Mouse (Mus musculus) forebrain, postnatal 0 days (tissue): Measurements from ENCODE around the gene Stab2. TPM values are rescaled to one million over a fixed set of nuclear protein-coding genes. Genes with fewer than 3 reads are reported as not detected.

Experiments used
- ATAC-seq: fragments of 200-750 bp; cut with Nextera tagmentation; 2 replicates; pipeline ENCODE4 v1.8.0; 2017; ENCODE audit warnings: mild to moderate bottlenecking, moderate library complexity
- DNase-seq: peaks from one replicate; pipeline ENCODE4 v3.0.0-alpha.2; 2015
- H3K27ac ChIP-seq: fragments of 300-500 bp; sonication (generic); 2 replicates; pipeline ENCODE4 v1.5.1; 2014; ENCODE audit warnings: low read depth, mild to moderate bottlenecking, antibody characterized with exemption, low read length, moderate library complexity, mixed read lengths
- H3K27me3 ChIP-seq: fragments of 300-500 bp; sonication (generic); 2 replicates; pipeline ENCODE4 v1.6.1; 2014; ENCODE audit warnings: mild to moderate bottlenecking, low read length, mixed read lengths; ENCODE audit not compliant: insufficient read depth
- H3K36me3 ChIP-seq: fragments of 300-500 bp; sonication (generic); 2 replicates; pipeline ENCODE4 v1.6.1; 2014; ENCODE audit warnings: mild to moderate bottlenecking, moderate library complexity; ENCODE audit not compliant: insufficient read depth
- H3K4me1 ChIP-seq: fragments of 300-500 bp; sonication (generic); 2 replicates; pipeline ENCODE4 v1.6.1; 2014; ENCODE audit warnings: antibody characterized with exemption; ENCODE audit not compliant: insufficient read depth
- H3K4me2 ChIP-seq: fragments of 300-500 bp; sonication (generic); 2 replicates; pipeline ENCODE4 v1.6.1; 2014; ENCODE audit warnings: low read depth, mild to moderate bottlenecking, moderate library complexity
- H3K4me3 ChIP-seq: fragments of 300-500 bp; sonication (generic); 2 replicates; pipeline ENCODE4 v1.5.1; 2014; ENCODE audit warnings: low read depth, low read length, mixed read lengths
- H3K9ac ChIP-seq: fragments of 300-500 bp; sonication (generic); 2 replicates; pipeline ENCODE4 v1.6.1; 2014; ENCODE audit warnings: mild to moderate bottlenecking
- H3K9me3 ChIP-seq: fragments of 300-500 bp; sonication (generic); 2 replicates; pipeline ENCODE4 v1.6.1; 2016; ENCODE audit warnings: low read length
- CTCF ChIP-seq: sonication (generic); IDR thresholded peaks from 2 replicates; pipeline ENCODE4 v1.5.1; 2016; ENCODE audit warnings: antibody characterized with exemption, control low read depth, low read depth
- WGBS: fragments of 180-500 bp; shearing (Covaris S2); extraction: QIAGEN DNeasy Blood & Tissue Kit; methylation state at CpG from one replicate; pipeline ENCODE4 v1.1.7; 2014; 5-methylcytosine and 5-hydroxymethylcytosine counted together
- polyA plus RNA-seq: library from polyadenylated mRNA; unstranded; fragments of >200 nt; fragmentation: Nextera tagmentation; extraction: Ambion mirVana; gene quantifications from 2 replicates; pipeline ENCODE4 v1.2.1, GENCODE M21; 2015
- total RNA-seq: library from RNA; depleted of rRNA; stranded (reverse); fragments of >200 nt; gene quantifications from 2 replicates; pipeline ENCODE4 v1.2.3, GENCODE M21; 2014

Stab2 gene
- total and polyA plus RNA-seq, 2 experiments from 2014 or later, result 0.08 to 0.19 TPM

DNA sequence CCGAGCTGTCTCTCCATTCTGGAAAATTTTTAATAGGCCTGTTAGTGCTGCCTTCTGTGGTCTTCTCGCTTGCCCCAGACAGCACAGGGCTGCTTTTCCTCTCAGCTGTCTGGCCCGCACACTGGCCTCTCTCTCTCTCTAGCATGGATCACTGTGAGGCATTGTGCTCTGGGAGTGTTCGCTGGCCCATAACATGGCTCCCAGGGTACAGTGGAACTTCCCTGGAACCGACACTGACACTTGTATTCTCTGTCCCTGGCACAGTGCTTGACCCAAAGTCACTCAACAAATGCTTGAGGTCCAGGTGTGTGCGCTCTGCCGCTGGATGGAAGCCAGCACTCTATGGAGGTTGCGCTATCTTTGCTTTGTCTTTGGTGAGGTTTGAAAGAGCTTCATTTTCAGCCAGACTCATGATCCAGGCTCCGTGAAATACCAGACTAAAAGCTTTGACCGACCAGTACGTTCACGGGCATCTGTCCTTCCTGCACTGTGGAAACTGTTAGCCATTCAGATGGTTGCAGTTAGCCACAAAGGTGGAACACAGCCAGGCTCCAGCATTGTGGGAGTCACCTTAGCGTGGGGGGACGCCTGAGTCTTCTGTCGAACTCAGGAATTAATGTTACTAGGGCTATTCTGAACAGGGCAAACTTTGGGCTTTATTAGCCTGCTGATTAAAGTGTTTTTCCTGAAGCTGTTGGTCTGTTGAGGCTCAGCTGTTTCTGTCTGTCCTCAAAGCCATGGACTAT is 199.6 kb downstream of the Stab2 start:
- Histone ChIP-seq H3K36me3 (0 out of 2 replicates have a peak, but pooled peaks cover 2% of the 10 kb centered on the region), H3K4me2 (no peak overlapping the region), H3K27me3 (no peaks in the 10 kb centered on the region), H3K4me3 (no peak overlapping the region), H3K9ac (no peak overlapping the region), H3K9me3 (no peaks in the 10 kb centered on the region), H3K27ac (no peak overlapping the region), H3K4me1 (no peaks in the 10 kb centered on the region)
- DNase-seq, result no peak
- 59% methylated on average over 15 of the region's 15 CpGs for WGBS
- no peak for TF ChIP-seq CTCF
- ATAC-seq, result peak; percentile 81

DNA sequence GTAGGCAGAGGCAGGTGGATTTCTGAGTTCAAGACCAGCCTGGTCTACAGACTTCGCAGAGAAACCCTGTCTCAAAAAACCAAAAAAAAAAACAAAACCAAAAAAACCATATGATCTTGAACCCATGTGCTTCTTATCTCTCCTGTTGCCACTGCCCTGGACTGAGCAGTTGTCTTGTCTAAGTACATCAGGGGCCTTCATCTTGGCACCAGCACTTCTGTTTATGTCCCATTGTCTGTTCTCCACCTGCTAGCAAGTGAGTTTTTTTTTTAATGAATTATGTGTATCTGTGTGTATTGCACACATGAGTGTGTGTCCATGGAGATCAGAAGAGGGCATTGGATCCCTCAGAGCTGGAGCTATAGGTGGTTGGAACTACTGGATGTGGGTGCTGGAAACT is 200.5 kb downstream of the Stab2 start:
- Histone ChIP-seq H3K36me3 (0 out of 2 replicates have a peak, but pooled peaks cover 2% of the 10 kb centered on the region), H3K4me2 (no peak overlapping the region), H3K4me3 (no peak overlapping the region), H3K9me3 (no peaks in the 10 kb centered on the region), H3K27ac (no peak overlapping the region), H3K27me3 (no peaks in the 10 kb centered on the region), H3K4me1 (no peaks in the 10 kb centered on the region), H3K9ac (no peak overlapping the region)
- ATAC-seq (no peak), DNase-seq (no peak)
- WGBS, result 100% methylated on average over 1 of the region's 1 CpGs
- no peak for TF ChIP-seq CTCF

- DNase-seq (no peak), ATAC-seq (no peak)
- no peak overlapping the region for H3K4me3 ChIP-seq
- WGBS, result 94% methylated on average over 5 of the region's 5 CpGs
- H3K27ac ChIP-seq, result no peak overlapping the region
- no peaks in the 10 kb centered on the region; the same call in 1 of the 2 replicates for H3K4me1 ChIP-seq
- H3K9ac ChIP-seq, result no peak overlapping the region
- no peak for TF ChIP-seq CTCF
- H3K4me2 ChIP-seq, result no peak overlapping the region
- no peaks in the 10 kb centered on the region for H3K36me3 ChIP-seq
- H3K27me3 ChIP-seq, result no peaks in the 10 kb centered on the region
- H3K9me3 ChIP-seq, result no peaks in the 10 kb centered on the region
These were observed 211.6 kb downstream of the Stab2 start for GRCm38 (mm10) chr10:86796073-86796741.

- TF ChIP-seq CTCF, result no peak
- no peak overlapping the region for H3K4me3 ChIP-seq
- 88% methylated on average over 9 of the region's 9 CpGs for WGBS
- H3K27ac ChIP-seq, result no peak overlapping the region
- no peak overlapping the region for H3K9ac ChIP-seq
- DNase-seq (no peak), ATAC-seq (no peak)
- H3K27me3 ChIP-seq, result no peaks in the 10 kb centered on the region
- no peaks in the 10 kb centered on the region; the same call in 1 of the 2 replicates for H3K4me1 ChIP-seq
- H3K36me3 ChIP-seq, result no peaks in the 10 kb centered on the region
- no peaks in the 10 kb centered on the region for H3K9me3 ChIP-seq
- no peak overlapping the region for H3K4me2 ChIP-seq
These were observed 212.9 kb downstream of the Stab2 start for GRCm38 (mm10) chr10:86794794-86795535.

DNA sequence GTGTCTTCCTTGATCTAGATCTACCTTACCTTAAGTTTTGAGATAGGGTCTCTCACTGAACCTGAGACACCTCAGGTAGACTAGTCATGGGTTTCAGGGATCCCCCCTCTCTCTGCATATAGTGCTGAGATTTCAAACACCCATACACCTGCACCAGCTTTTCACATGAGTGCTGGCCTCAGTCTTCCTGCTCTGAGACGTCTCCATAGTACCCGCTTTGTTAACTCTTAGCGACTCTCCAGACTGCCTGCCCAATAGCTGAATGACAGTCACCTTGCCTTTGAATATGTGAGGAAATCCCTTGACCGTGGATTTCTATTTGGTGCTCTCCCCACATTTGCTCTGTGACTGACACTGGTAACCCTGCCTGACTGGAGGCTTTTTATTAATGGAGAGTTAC is 213.6 kb downstream of the Stab2 start:
- H3K27ac ChIP-seq, result no peak overlapping the region
- no peaks in the 10 kb centered on the region for H3K36me3 ChIP-seq
- no peaks in the 10 kb centered on the region for H3K9me3 ChIP-seq
- DNase-seq, result no peak
- H3K4me2 ChIP-seq, result no peak overlapping the region
- ATAC-seq, result no peak
- no peak overlapping the region for H3K4me3 ChIP-seq
- WGBS, result 85% methylated on average over 4 of the region's 4 CpGs
- TF ChIP-seq CTCF, result no peak
- no peaks in the 10 kb centered on the region for H3K27me3 ChIP-seq
- H3K4me1 ChIP-seq, result no peaks in the 10 kb centered on the region; the same call in 1 of the 2 replicates
- no peak overlapping the region for H3K9ac ChIP-seq

- Histone ChIP-seq H3K4me2 (no peak overlapping the region), H3K4me1 (no peaks in the 10 kb centered on the region; the same call in 1 of the 2 replicates), H3K9ac (no peak overlapping the region), H3K36me3 (no peaks in the 10 kb centered on the region), H3K27ac (no peak overlapping the region), H3K27me3 (no peaks in the 10 kb centered on the region), H3K9me3 (no peaks in the 10 kb centered on the region), H3K4me3 (no peak overlapping the region)
- 76% methylated on average over 2 of the region's 2 CpGs for WGBS
- no peak for ATAC-seq
- no peak for TF ChIP-seq CTCF
- no peak for DNase-seq
These were observed 214.3 kb downstream of the Stab2 start for GRCm38 (mm10) chr10:86793509-86793951.
